Mouse (Mus musculus): ENCODE results near the gene Gm14190.

DNA sequence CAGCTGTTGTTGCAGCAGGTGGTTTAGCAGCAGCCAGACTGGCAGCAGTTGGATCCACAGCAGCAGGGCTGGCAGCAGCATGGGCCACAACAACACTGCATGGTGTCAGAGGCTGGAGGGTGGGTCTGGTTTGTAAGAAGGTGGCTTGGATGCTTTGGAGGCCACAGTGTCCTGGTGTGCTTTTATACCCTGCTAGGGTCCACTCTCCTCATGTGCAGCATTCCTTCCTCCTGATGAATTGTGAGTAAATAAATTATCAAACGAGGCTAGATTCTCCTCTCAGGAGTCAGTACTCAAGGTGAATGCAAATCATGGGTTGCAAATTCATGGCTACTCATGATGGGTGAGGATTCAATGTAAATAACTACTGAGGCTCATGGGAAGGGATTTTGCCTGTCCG is 43.6 kb upstream of the Gm14190 start, which contains the start of gene Gm14180:
- no peak for TF ChIP-seq CTCF (IDR thresholded peaks at IDR 0.05; ENCODE audit: low read depth)
- no peak for TF ChIP-seq EP300 (IDR thresholded peaks at IDR 0.05; ENCODE audit: low read depth)
